Mouse (Mus musculus): Measurements from ENCODE around the gene 1700009N14Rik. TPM values are rescaled to one million over a fixed set of nuclear protein-coding genes. Genes with fewer than 3 reads are reported as not detected.
A peak's percentile ranks its signal among the peaks of the same experiment; 100 is the strongest.

The 1700009N14Rik gene
- 0.35 TPM in 1 of 2 replicates, not detected in the other for polyA plus RNA-seq (2016; fragmentation: Nextera tagmentation; extraction: Ambion mirVana)

DNA sequence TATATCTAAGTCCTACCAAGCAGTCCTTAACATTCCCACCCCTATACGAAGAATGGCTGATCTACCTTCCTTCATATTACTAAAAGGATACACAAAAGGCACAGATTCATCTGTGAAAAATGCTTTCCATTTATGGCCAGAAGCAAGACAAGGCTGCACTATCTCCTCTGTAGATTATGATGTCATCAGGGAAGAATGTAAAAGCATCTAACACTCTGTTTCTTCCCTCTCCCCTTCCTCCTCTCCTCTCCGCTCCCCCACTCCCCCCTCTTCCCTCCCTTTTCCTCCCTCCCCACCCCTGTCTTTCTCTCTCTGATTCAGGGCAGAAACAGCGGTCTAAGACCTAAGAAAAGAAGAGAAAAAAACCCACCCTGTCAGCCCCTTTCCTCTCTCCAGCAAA lies at the start of gene 1700009N14Rik:
TSS of gene 1700009N14Rik (plus strand) at position 227 of the 400 bp plus-strand sequence.
- Histone ChIP-seq H3K27me3 (replicated peaks) (no peaks in the 10 kb centered on the region), H3K4me3 (no peak within 1 kb of the TSS), H3K27ac (ENCODE audit: poor library complexity, severe bottlenecking) (no peak within 1 kb of the TSS), H3K9me3 (replicated peaks) (no peaks in the 10 kb centered on the region), H3K9ac (no peak within 1 kb of the TSS), H3K4me1 (replicated peaks) (peaks cover 4% of the 10 kb centered on the region; the same call in 1 of the 2 replicates), H3K4me2 (no peak within 1 kb of the TSS), H3K36me3 (no peaks in the 10 kb centered on the region)
- no peak for ATAC-seq (ENCODE audit: insufficient number of reproducible peaks, low FRiP score)
- WGBS: 47% methylated on average over 3 of the region's 3 CpGs

DNA sequence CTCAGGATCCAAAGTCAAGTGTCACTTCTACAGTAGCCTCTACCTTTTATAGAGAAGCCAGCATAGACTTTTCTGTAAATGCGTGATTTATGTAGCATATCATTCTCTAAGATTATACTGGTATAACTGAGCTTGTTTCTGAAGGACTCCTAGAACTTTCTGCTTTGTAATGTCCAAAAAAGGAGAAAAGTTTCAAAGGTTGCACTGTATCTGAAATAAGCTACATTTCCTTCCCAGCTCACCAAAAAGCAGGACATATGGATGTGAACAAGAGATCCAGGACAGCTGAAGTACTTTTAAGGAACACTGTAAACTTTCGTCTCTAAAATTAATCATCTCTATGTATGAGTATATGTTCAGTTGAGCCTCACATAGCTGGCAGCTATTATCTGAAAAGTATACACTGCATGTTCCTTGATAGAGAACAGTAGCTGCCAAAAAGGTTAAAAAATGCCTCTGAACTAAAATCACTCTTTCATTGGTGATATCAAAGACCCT lies 12.2 kb upstream of the 1700009N14Rik start:
- H3K9ac ChIP-seq: no peak overlapping the region
- no peaks in the 10 kb centered on the region for H3K9me3 ChIP-seq (replicated peaks)
- 71% methylated on average over 2 of the region's 2 CpGs for WGBS
- no peak overlapping the region for H3K4me3 ChIP-seq
- no peaks in the 10 kb centered on the region for H3K4me1 ChIP-seq (replicated peaks)
- no peak overlapping the region for H3K4me2 ChIP-seq
- H3K27ac ChIP-seq (ENCODE audit: poor library complexity, severe bottlenecking): no peak overlapping the region
- H3K27me3 ChIP-seq (replicated peaks): no peaks in the 10 kb centered on the region
- H3K36me3 ChIP-seq: no peaks in the 10 kb centered on the region
- ATAC-seq (ENCODE audit: insufficient number of reproducible peaks, low FRiP score): no peak

DNA sequence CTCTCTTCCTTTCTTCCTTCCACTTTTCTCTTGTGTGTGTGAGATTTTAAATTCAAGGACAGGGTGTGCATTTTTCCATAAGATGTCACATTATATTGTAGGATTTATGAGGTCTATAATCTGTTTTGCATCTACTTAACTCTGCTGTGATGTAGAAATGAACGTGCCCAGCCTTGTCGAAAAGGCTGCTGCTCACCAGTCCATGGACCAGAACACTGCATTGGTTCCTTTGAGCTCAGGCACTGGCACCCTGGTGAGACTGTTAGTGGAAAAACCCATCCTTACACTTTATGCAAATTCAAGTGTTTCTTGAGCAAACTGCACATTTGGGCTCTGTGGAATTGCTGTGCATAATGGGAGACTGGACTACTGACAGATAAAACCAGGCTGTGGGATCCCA lies 24.2 kb downstream of the 1700009N14Rik start:
- Histone ChIP-seq H3K27ac (ENCODE audit: poor library complexity, severe bottlenecking) (no peak overlapping the region), H3K4me1 (replicated peaks) (no peaks in the 10 kb centered on the region), H3K4me3 (no peak overlapping the region), H3K36me3 (no peaks in the 10 kb centered on the region), H3K9me3 (replicated peaks) (no peaks in the 10 kb centered on the region), H3K4me2 (no peak overlapping the region), H3K27me3 (replicated peaks) (no peaks in the 10 kb centered on the region), H3K9ac (no peak overlapping the region)
- no peak for ATAC-seq (ENCODE audit: insufficient number of reproducible peaks, low FRiP score)
- 81% methylated on average over 2 of the region's 2 CpGs for WGBS

DNA sequence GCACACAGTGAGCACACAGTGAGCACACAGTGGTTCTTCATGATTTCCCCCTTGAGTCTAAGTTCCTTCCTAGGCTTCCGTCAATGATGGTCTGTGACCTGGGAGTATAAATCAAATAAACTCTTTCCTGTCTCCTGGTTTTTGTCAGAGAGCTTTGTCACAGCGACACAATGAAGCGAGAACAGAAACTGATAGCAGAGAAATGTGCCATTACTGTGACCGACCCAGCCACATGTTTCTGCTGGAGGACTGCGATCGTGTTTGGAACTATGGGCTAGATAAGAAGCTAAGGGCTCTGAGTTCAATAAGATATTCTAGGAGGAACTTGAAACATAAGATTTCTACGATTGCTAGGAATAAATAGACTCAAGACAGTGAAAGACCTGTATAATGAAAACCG lies 36.3 kb downstream of the 1700009N14Rik start:
- 15% methylated on average over 8 of the region's 8 CpGs for WGBS
- Histone ChIP-seq H3K4me3 (no peak overlapping the region), H3K27ac (ENCODE audit: poor library complexity, severe bottlenecking) (no peak overlapping the region), H3K4me1 (replicated peaks) (no peaks in the 10 kb centered on the region), H3K4me2 (no peak overlapping the region), H3K9ac (no peak overlapping the region), H3K36me3 (no peaks in the 10 kb centered on the region), H3K27me3 (replicated peaks) (no peaks in the 10 kb centered on the region), H3K9me3 (replicated peaks) (no peaks in the 10 kb centered on the region)
- ATAC-seq (ENCODE audit: insufficient number of reproducible peaks, low FRiP score): peak; percentile 36; the same call in 1 of the 2 replicates

DNA sequence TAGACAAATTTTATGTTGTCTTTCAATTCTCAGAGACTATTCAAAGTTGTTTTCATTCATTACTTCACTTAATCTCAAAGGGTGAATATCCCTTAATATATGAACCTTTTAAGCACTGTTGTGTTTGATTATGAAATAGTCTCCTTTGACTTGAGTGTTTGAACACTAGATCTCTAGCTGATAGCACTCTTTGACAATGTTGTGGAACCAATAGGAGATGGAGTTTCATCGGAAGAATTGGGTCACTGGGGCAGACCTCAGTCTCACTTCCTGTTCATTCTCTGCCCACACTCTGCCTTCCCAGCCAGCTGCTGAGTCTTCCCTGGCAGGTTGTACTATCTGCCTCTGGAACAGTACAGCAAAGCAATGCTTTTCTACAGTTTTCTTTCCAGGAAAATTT lies 43.5 kb downstream of the 1700009N14Rik start:
- H3K4me1 ChIP-seq (replicated peaks): no peaks in the 10 kb centered on the region
- H3K9me3 ChIP-seq (replicated peaks): no peaks in the 10 kb centered on the region
- ATAC-seq (ENCODE audit: insufficient number of reproducible peaks, low FRiP score): no peak
- H3K36me3 ChIP-seq: no peaks in the 10 kb centered on the region
- H3K27ac ChIP-seq (ENCODE audit: poor library complexity, severe bottlenecking): no peak overlapping the region
- 57% methylated on average over 1 of the region's 1 CpGs for WGBS
- H3K27me3 ChIP-seq (replicated peaks): no peaks in the 10 kb centered on the region
- H3K9ac ChIP-seq: no peak overlapping the region
- H3K4me3 ChIP-seq: no peak overlapping the region
- no peak overlapping the region for H3K4me2 ChIP-seq

GRCm38 (mm10) chr4:39495875-39496274 lies 45.8 kb downstream of the 1700009N14Rik start:
- Histone ChIP-seq H3K27me3 (replicated peaks) (no peaks in the 10 kb centered on the region), H3K4me3 (no peak overlapping the region), H3K27ac (ENCODE audit: poor library complexity, severe bottlenecking) (no peak overlapping the region), H3K4me1 (replicated peaks) (no peaks in the 10 kb centered on the region), H3K36me3 (no peaks in the 10 kb centered on the region), H3K4me2 (no peak overlapping the region), H3K9me3 (replicated peaks) (no peaks in the 10 kb centered on the region), H3K9ac (no peak overlapping the region)
- ATAC-seq (ENCODE audit: insufficient number of reproducible peaks, low FRiP score): no peak
- WGBS: 79% methylated on average over 1 of the region's 1 CpGs

Data from heart, embryonic 12.5 days (tissue).